Mouse (Mus musculus) cerebellum, adult 11-12 months (tissue): Measurements from ENCODE around the gene Itpripl1.
"Not testable (repeated sequence)": the region's sequence is repeated elsewhere in the genome, so short reads cannot be mapped to it uniquely, and the experiment has no call there.

Experiments
- DNase-seq: peaks from one replicate; pipeline ENCODE4 v3.0.0; 2022

The Itpripl1 gene

GRCm38 (mm10) chr2:127143158-127144063 is at the start of gene Itpripl1:
Gene Itpripl1 (minus strand): TSS chr2:127143442.
- DNase-seq: no peak

GRCm38 (mm10) chr2:127189574-127189973 is 46.3 kb upstream of the Itpripl1 start:
- DNase-seq: no peak

- peak; percentile 87 for DNase-seq
Observed at GRCm38 (mm10) chr2:127182598-127183381, 39.5 kb upstream of the Itpripl1 start.

DNA sequence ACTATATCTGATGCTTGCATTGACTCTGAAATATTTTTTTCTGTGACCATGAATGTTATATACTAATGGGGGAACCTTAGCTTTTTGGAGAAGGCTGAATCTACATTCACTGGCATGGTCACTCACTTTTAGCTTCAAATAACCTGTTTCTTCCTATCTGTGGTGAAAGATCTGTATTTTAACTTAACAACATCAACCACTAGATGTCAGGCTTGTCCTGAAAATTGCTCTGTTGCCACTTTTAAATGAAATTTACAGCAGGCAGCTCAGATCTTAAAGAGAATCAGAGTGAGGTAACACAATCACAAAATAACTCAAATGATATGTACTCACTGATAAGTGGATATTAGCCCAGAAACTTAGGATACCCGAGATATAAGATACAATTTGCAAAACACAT is 23.0 kb upstream of the Itpripl1 start:
- DNase-seq: not testable (repeated sequence)

DNA sequence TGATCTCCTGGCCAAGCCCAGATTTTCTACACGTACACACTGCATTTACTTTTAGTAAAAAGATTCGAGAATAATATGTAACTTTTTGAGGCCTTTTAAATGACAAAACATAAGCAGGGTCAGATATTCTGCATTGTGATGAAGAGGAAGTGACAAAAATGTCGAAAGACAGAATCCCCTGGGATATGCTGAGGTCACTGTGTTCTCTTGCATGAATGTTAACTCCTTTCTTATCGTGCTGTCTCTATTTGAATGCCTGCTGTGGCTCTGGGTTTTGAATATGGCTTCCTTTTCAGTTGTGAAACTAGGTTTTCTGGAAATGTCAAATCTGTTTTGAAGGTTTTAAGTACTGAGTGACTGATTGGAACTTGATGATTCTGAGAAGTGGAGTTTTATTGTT is 22.4 kb upstream of the Itpripl1 start:
- DNase-seq: no peak

- no peak for DNase-seq
Observed at GRCm38 (mm10) chr2:127145699-127146098, 2.5 kb upstream of the Itpripl1 start.

- no peak for DNase-seq
Observed at GRCm38 (mm10) chr2:127142577-127143157, 575 bp downstream of the Itpripl1 start.

DNA sequence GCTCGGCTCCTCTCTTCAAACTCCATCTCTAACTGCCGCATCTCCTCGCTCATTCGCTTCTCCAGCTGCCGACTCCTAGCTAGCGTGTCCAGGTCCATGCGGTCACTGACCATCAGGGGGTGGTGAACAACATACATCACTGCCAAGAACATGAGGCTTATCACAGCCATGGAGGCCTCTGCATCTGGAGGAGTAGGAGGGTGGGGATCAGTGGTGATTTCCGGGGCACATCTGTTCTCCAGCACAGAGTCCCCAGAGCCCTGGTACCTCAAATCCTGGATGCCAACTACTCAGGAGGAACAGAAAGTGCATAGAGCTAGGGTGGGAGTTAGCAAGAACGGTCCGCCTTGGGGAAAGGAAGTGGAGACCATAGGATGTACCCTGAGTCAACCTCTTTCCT is 1.2 kb downstream of the Itpripl1 start:
- DNase-seq: no peak

DNA sequence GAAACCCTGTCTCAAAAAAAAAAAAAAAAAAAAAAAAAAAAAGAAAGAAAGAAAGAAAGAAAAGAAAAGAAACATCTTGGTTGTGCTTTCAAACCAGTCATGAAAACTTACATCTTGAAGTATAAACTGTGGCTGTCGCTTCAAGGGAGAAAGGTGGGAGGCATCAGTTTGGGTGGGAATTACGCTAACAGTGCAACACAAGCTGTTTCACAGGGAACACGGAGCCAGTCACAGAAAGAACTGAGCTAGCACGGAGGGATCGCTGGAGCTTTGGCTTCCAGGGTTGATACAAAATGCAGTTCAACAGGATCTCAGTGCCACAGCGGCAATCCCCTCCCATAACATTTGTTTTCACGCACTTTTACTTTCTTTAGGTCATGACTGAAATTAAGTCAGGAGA is 3.2 kb downstream of the Itpripl1 start:
- DNase-seq: no peak

GRCm38 (mm10) chr2:127139605-127140004 is 3.6 kb downstream of the Itpripl1 start:
- no peak for DNase-seq

DNA sequence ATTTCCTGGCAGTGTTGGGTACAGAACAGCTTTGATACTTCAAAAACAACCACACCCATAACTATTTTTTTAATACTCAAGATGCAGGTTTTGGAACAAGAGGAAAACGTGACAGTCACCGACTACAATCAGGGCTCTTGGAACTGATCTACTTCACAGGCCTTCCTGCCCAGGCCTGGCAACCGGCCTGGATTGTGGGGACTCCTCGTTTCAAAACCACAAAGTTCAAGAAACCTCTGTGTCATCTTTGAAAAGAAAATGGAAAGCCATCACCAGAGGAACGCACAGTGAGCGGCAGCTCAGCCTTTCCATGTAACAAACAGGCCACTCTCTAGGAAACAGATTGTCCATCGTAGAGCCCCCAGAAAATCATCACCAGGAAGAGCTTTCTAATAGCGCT is 4.1 kb downstream of the Itpripl1 start:
- no peak for DNase-seq

DNA sequence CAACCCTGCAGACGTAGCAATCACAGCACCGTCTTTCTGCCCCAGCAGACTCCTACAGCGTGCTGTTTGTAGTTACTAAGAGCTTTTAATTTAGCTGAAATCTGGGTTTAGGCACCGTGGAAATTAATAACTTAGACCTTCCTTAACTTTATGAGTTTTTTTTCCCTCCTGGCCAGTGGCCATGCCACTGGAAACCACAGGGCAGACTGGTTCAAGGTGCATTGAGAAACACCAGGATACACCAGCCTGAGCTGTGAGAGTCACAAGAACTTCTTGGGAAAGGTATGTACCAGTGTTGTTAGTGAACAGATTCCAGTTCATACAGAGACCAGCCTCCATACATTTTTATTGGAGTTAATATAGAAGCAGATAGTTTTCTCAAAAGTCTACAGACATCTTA is 4.8 kb downstream of the Itpripl1 start:
- DNase-seq: no peak

DNA sequence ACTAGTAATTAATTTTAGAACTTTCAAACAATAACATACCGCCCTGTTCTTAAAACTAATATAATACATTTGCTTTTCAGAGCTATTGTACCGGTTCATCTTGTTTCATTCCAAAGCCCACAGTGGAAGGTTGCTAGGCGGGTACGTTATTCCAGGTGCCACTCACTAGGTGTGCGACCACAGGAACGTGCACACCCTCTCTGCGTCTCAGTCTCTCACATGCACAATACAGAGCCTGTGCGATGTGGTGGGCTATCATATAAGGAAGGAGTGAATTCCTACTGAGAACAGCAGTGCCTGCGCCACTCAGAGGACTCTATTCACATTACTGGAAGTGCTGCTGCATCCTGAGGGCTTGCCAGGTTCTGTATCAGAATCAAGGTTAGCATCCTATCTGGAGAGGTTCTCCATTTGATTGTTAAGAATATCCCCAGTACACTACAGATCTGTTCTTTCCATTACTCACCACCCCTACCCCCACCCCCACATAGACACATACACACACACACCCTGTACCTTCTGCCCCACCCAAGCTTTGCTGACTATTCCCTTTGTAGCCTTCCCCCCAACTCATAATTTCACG is 5.3 kb downstream of the Itpripl1 start:
- DNase-seq: no peak

GRCm38 (mm10) chr2:127136979-127137378 is 6.3 kb downstream of the Itpripl1 start:
- DNase-seq: no peak

- not testable (repeated sequence) for DNase-seq
Observed at GRCm38 (mm10) chr2:127135255-127135654, 8.0 kb downstream of the Itpripl1 start.

GRCm38 (mm10) chr2:127133621-127134461 is 9.4 kb downstream of the Itpripl1 start, which contains the start of gene Ncaph:
Gene Ncaph (minus strand): TSS chr2:127133954.
- DNase-seq: peak; percentile 82

- DNase-seq: no peak
Observed at GRCm38 (mm10) chr2:127131353-127131752, 11.9 kb downstream of the Itpripl1 start.

- DNase-seq: no peak
Observed at GRCm38 (mm10) chr2:127128926-127129325, 14.3 kb downstream of the Itpripl1 start.

DNA sequence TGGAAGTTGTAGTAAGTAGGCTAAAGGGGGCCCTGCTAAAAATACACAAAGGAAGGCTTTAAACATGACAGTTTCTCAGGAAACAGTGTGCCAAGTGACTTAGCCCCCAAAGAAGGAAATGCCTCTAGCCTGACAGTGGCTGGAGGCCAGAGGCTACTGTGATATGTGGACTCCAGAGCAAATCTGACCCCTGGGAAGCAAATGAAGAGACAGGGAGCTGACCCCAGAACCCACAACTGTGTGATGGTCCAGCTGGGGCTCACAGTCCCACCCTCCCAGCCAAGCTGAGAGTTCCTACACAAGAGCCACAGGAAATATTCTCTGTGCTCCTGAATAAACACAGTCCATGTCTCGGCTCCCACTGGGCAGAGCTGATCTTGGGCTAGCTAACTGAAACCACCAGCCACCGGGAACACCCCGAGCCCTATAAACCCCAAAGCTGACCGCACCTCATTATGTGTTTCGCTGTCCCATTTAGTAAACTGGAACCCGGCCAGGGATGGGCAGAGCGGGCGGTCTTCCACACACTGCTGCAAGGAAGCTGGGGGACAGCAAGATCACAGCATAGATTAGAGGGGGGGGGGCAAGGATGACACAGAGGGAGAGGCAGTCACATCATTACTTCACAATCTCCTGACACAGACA is 21.5 kb downstream of the Itpripl1 start:
- no peak for DNase-seq

- DNase-seq: no peak
Observed at GRCm38 (mm10) chr2:127108986-127109385, 34.3 kb downstream of the Itpripl1 start.

DNA sequence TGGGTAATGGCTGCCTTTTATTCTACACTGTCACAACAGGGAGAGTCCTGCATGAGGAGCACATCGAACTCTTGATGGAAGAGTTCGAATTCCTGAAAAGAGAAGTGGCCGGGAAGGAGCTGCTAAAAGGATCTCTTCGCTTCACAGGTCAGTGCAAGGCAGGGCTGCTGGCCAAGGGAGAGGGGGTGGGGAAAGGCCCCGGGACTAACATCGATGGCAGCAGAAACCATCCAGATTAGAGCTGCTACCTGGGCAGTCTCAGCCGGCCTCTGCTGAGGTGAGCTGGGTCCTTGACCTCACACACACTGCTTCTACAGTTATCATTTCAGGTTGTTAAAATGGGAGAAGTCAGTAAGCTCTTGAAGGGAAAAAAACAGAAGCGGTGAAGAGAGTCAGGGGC is 51.2 kb downstream of the Itpripl1 start:
- DNase-seq: no peak

DNA sequence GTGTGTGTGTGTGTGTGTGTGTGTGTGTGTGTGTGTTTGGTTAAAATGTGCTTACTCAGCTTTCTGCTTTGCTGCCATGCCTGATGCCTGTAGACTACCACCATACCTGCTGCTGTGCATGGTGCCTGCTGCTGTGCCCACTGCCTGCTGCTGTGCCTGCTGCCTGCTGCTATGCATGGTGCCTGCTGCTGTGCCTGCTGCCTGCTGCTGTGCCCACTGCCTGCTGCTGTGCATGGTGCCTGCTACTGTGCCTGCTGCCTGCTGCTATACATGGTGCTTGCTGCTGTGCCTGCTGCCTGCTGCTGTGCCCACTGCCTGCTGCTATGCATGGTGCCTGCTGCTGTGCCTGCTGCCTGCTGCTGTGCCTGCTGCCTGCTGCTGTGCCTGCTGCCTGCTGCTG is 53.1 kb downstream of the Itpripl1 start:
- not testable (repeated sequence) for DNase-seq
